ENCODE assay signal across 8 mouse cellular contexts in genomic region chr2:167014702-167015381, GRCm38 (mm10). TPM values are rescaled to one million over a fixed set of nuclear protein-coding genes. Genes with fewer than 3 reads are reported as not detected.
A peak's percentile ranks its signal among the peaks of the same experiment; 100 is the strongest.
DNase-seq lines count a peak whose midpoint lies in the region; ATAC-seq lines count a peak whose summit lies in the region.

TSS of gene Ddx27 (plus strand) at chr2:167015193.

- WGBS in forebrain, embryonic 14.5 days = 3% methylated on average over 36 of the region's 37 CpGs
- 1% methylated on average over 37 of the region's 37 CpGs for WGBS in neural tube, embryonic 15.5 days

- peak within 1 kb of the TSS; percentile 79 for H3K4me3 ChIP-seq in forebrain, embryonic 14.5 days (ENCODE audit: low read depth, low read length)
- peak within 1 kb of the TSS; percentile 95 for H3K4me3 ChIP-seq in neural tube, embryonic 15.5 days (replicated peaks)

- intact Hi-C loops in heart, postnatal 14 days (cut with DNase I) = no loop called here

- H3K4me1 ChIP-seq in forebrain, embryonic 14.5 days (ENCODE audit: control insufficient read depth, insufficient read depth, low read length) = peaks cover 6% of the 10 kb centered on the region
- peaks cover 25% of the 10 kb centered on the region for H3K4me1 ChIP-seq in neural tube, embryonic 15.5 days

- H3K4me2 ChIP-seq in forebrain, embryonic 14.5 days (ENCODE audit: low read length) = peak within 1 kb of the TSS; percentile 92
- peak within 1 kb of the TSS; percentile 97 for H3K4me2 ChIP-seq in neural tube, embryonic 15.5 days

- no peaks in the 10 kb centered on the region for H3K27me3 ChIP-seq in forebrain, embryonic 14.5 days (replicated peaks; ENCODE audit: control insufficient read depth, insufficient read depth, low read length)
- no peaks in the 10 kb centered on the region for H3K27me3 ChIP-seq in neural tube, embryonic 15.5 days (replicated peaks)

- peak; percentile 93 for DNase-seq in ES-CJ7 (ENCODE audit: low read depth, low spot score)
- DNase-seq in cerebellum, adult 11 months = peak; percentile 85
- peak; percentile 96 for DNase-seq in forebrain, embryonic 14.5 days (ENCODE audit: low spot score)
- peak; percentile 93 to 96 for DNase-seq in heart, postnatal 14 days
- DNase-seq in layer of hippocampus, adult 11-12 months (ENCODE audit: low spot score) = peak; percentile 92
- peak; percentile 91 to 92 for DNase-seq in lung, adult 18-20 months
- peak; percentile 90 for DNase-seq in testis, postnatal 14 days (ENCODE audit: low spot score)

- H3K27ac ChIP-seq in forebrain, embryonic 14.5 days (ENCODE audit: low read depth, low read length) = peak within 1 kb of the TSS; percentile 67
- peak within 1 kb of the TSS; percentile 81 for H3K27ac ChIP-seq in neural tube, embryonic 15.5 days (replicated peaks)

- H3K9me3 ChIP-seq in forebrain, embryonic 14.5 days (replicated peaks; ENCODE audit: control insufficient read depth, low read length) = no peaks in the 10 kb centered on the region
- no peaks in the 10 kb centered on the region for H3K9me3 ChIP-seq in neural tube, embryonic 15.5 days (replicated peaks)

- peak; percentile 91 for ATAC-seq in forebrain, embryonic 14.5 days
- ATAC-seq in neural tube, embryonic 15.5 days (ENCODE audit: low FRiP score) = peak; percentile 92

- peak within 1 kb of the TSS; percentile 82 for H3K9ac ChIP-seq in forebrain, embryonic 14.5 days (ENCODE audit: low read length)
- peak within 1 kb of the TSS; percentile 77 for H3K9ac ChIP-seq in neural tube, embryonic 15.5 days (replicated peaks)

- peaks cover 18% of the 10 kb centered on the region for H3K36me3 ChIP-seq in forebrain, embryonic 14.5 days (ENCODE audit: control insufficient read depth, insufficient read depth, low read length)
- H3K36me3 ChIP-seq in neural tube, embryonic 15.5 days = peaks cover 22% of the 10 kb centered on the region

RNA-seq across cellular contexts. Expression of gene Ddx27, which starts in this region (rescaled TPM):
- 23.2 and 27.8 TPM in 2 replicates for polyA plus RNA-seq in forebrain, embryonic 14.5 days (2014; fragmentation: Nextera tagmentation; extraction: Ambion mirVana)
- 10 to 100 TPM; 12.3 to 13.7 TPM for total RNA-seq in heart, postnatal 14 days (2021)
- polyA plus RNA-seq in neural tube, embryonic 15.5 days (2015; fragmentation: Nextera tagmentation; extraction: Ambion mirVana) = 32.5 and 42.8 TPM in 2 replicates

Comparison
In these comparisons a context has a peak if more than half of its experiments do, and no peak if none do; other contexts are left out.
1. Peak in every context shown above with its lines: DNase-seq, ATAC-seq, H3K4me3 ChIP-seq and H3K27ac ChIP-seq.